Mouse (Mus musculus) CD4-positive, CD25-positive, alpha-beta regulatory T cell, adult 9 weeks (primary cell): ENCODE data around the gene Sox4. TPM values are rescaled to one million over a fixed set of nuclear protein-coding genes. Genes with fewer than 3 reads are reported as not detected.

Experiments
- polyA plus RNA-seq: library from polyadenylated mRNA; unstranded; fragments of 100-300 nt; shearing (Covaris generic); gene quantifications from one replicate; pipeline ENCODE4 v1.2.1, GENCODE M21; 2017

The Sox4 gene
- 0.17 TPM for polyA plus RNA-seq

DNA sequence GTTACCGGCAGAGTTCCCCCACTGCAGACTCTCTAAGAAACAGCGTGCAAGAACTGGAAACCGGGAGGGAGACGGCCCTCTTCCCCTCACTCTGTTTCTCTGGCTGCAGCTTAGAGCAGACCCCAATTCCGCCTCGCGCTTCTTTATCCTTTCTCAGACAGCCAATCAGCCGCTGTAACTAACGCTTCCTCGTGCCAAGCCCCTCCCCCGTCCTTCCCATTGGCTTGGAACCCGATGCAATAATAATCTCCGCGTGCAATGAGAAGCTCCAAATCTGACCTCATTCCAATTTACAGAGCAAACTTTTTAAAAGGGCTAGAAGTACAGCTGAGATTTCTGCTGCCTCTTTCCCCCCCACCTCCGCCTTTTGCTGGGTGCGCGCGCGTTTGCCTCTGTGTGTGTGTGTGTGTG is at the start of gene Sox4:
Gene Sox4, minus strand, starts transcription at position 133 of the 411 bp plus-strand sequence.

